Mouse (Mus musculus): Measurements from ENCODE around the gene Ccr1.

- TF ChIP-seq EP300 (IDR thresholded peaks at IDR 0.05; ENCODE audit: low read depth) (no peak), CTCF (IDR thresholded peaks at IDR 0.05; ENCODE audit: low read depth) (no peak)
Observed at GRCm38 (mm10) chr9:123930476-123930875, 38.0 kb downstream of the Ccr1 start.

Data from heart, postnatal 0 days (tissue).